ENCODE assay signal across 29 mouse cellular contexts in genomic region chr5:123296972-123297754, GRCm38 (mm10). TPM values are rescaled to one million over a fixed set of nuclear protein-coding genes. Genes with fewer than 3 reads are reported as not detected.
DNase-seq lines count a peak whose midpoint lies in the region; ATAC-seq and TF ChIP-seq lines count a peak whose summit lies in the region.
"Had no signal": no experiment of that assay in that cellular context is flagged by ENCODE, and none has a peak within 500 bp of the region (broad histone marks: within the 10 kb centered on the region; RNA-seq: fewer than 3 reads in every experiment).

No protein-coding gene starts in this region.

- TF ChIP-seq CTCF in E14TG2a.4 (conservative IDR thresholded peaks at IDR 0.05; ENCODE audit: low read length), result no peak

- peak; percentile 12; the same call in 1 of the 2 replicates for ATAC-seq in embryonic facial prominence, embryonic 15.5 days (ENCODE audit: insufficient number of reproducible peaks, low FRiP score, low TSS enrichment, low read depth)
- peak; percentile 47; the same call in 1 of the 2 replicates for ATAC-seq in kidney, embryonic 16.5 days (ENCODE audit: low FRiP score, low TSS enrichment)
- no peak for ATAC-seq in erythroblast, adult 5-6 weeks (replicated peaks; ENCODE audit: low FRiP score, poor library complexity, severe bottlenecking)
- ATAC-seq: CD4-positive, CD25-positive, alpha-beta regulatory T cell, adult 4 months; hindbrain, postnatal 0 days; intestine, postnatal 0 days; liver, postnatal 0 days; lung, postnatal 0 days; midbrain, embryonic 15.5 days had no signal

- H3K9ac ChIP-seq in embryonic facial prominence, embryonic 15.5 days, result no peak overlapping the region
- H3K9ac ChIP-seq in kidney, embryonic 16.5 days (replicated peaks; ENCODE audit: low read length), result no peak overlapping the region
- H3K9ac ChIP-seq: forebrain, embryonic 12.5 days; heart, embryonic 15.5 days; limb, embryonic 12.5 days; liver, postnatal 0 days; midbrain, embryonic 15.5 days; neural tube, embryonic 13.5 days had no signal

- H3K36me3 ChIP-seq in heart, embryonic 10.5 days, result no peaks in the 10 kb centered on the region
- H3K36me3 ChIP-seq in E14TG2a.4 (ENCODE audit: insufficient read depth, low read length), result no peaks in the 10 kb centered on the region
- H3K36me3 ChIP-seq in embryonic facial prominence, embryonic 15.5 days, result no peaks in the 10 kb centered on the region
- H3K36me3 ChIP-seq in kidney, embryonic 16.5 days (ENCODE audit: insufficient read depth, low read length), result no peaks in the 10 kb centered on the region
- H3K36me3 ChIP-seq: forebrain, embryonic 12.5 days; heart, embryonic 15.5 days; hindbrain, embryonic 10.5 days; limb, embryonic 12.5 days; midbrain, embryonic 15.5 days; neural tube, embryonic 13.5 days had no signal

- WGBS in heart, embryonic 10.5 days, result 54% methylated on average over 22 of the region's 23 CpGs
- WGBS in embryonic facial prominence, embryonic 15.5 days, result 56% methylated on average over 23 of the region's 23 CpGs
- WGBS in kidney, embryonic 16.5 days, result 54% methylated on average over 23 of the region's 23 CpGs

- no peak overlapping the region for H3K4me2 ChIP-seq in embryonic facial prominence, embryonic 15.5 days (replicated peaks)
- no peak overlapping the region for H3K4me2 ChIP-seq in kidney, embryonic 16.5 days (replicated peaks; ENCODE audit: low read depth, low read length)
- H3K4me2 ChIP-seq: forebrain, embryonic 12.5 days; heart, embryonic 15.5 days; limb, embryonic 12.5 days; liver, embryonic 11.5 days; midbrain, embryonic 15.5 days; neural tube, embryonic 13.5 days had no signal

- no peak for DNase-seq in heart, embryonic 10.5 days (ENCODE audit: low spot score)
- DNase-seq in heart, postnatal 25 days (ENCODE audit: low spot score), result no peak
- DNase-seq in cerebellum, adult 8-10 months, result no peak
- no peak for DNase-seq in right cerebral cortex, postnatal 4 days
- DNase-seq: adrenal gland, adult 2 months; cerebellum, adult 9-10 months; gastrocnemius, postnatal 10 days; layer of hippocampus, postnatal 36 days; right cerebral cortex, adult 18-20 months had no signal

- H3K27ac ChIP-seq in heart, embryonic 10.5 days, result no peak overlapping the region
- H3K27ac ChIP-seq in embryonic facial prominence, embryonic 15.5 days (replicated peaks), result no peak overlapping the region
- no peak overlapping the region for H3K27ac ChIP-seq in kidney, embryonic 16.5 days (ENCODE audit: low read length)
- H3K27ac ChIP-seq: forebrain, embryonic 12.5 days; heart, embryonic 15.5 days; hindbrain, embryonic 10.5 days; hindbrain, postnatal 0 days; limb, embryonic 12.5 days; macrophage; midbrain, embryonic 15.5 days; neural tube, embryonic 13.5 days had no signal

- no peaks in the 10 kb centered on the region for H3K9me3 ChIP-seq in heart, embryonic 10.5 days
- H3K9me3 ChIP-seq in E14TG2a.4 (ENCODE audit: low read length), result no peaks in the 10 kb centered on the region
- no peaks in the 10 kb centered on the region for H3K9me3 ChIP-seq in embryonic facial prominence, embryonic 15.5 days (replicated peaks)
- no peaks in the 10 kb centered on the region for H3K9me3 ChIP-seq in kidney, embryonic 16.5 days (ENCODE audit: low read length)
- H3K9me3 ChIP-seq: forebrain, embryonic 12.5 days; heart, embryonic 15.5 days; hindbrain, embryonic 10.5 days; midbrain, embryonic 15.5 days; neural tube, embryonic 13.5 days had no signal

- H3K4me3 ChIP-seq in heart, embryonic 10.5 days, result peak overlapping the region; percentile 12; the same call in 1 of the 2 replicates
- H3K4me3 ChIP-seq in E14TG2a.4 (replicated peaks; ENCODE audit: low read length), result peak overlapping the region; percentile 37; the same call in 1 of the 2 replicates
- H3K4me3 ChIP-seq in embryonic facial prominence, embryonic 15.5 days (replicated peaks), result no peak overlapping the region
- no peak overlapping the region for H3K4me3 ChIP-seq in kidney, embryonic 16.5 days (ENCODE audit: low read length)
- H3K4me3 ChIP-seq: erythroblast, embryonic 14.5 days; forebrain, embryonic 12.5 days; heart, embryonic 15.5 days; hindbrain, embryonic 10.5 days; limb, embryonic 12.5 days; midbrain, embryonic 15.5 days; myocyte; neural tube, embryonic 13.5 days had no signal

- intact Hi-C loops in heart, postnatal 25 days (cut with DNase I), result loop anchor here (5.0 kb wide), 2 partner anchors 50 to 70 kb away; no protein-coding TSS in a partner anchor

- peaks cover 12% of the 10 kb centered on the region for H3K27me3 ChIP-seq in heart, embryonic 10.5 days (ENCODE audit: insufficient read depth, poor library complexity, severe bottlenecking)
- H3K27me3 ChIP-seq in E14TG2a.4 (ENCODE audit: insufficient read depth, low read length), result peaks cover 40% of the 10 kb centered on the region
- no peaks in the 10 kb centered on the region for H3K27me3 ChIP-seq in embryonic facial prominence, embryonic 15.5 days
- H3K27me3 ChIP-seq in kidney, embryonic 16.5 days (ENCODE audit: insufficient read depth, low read length), result no peaks in the 10 kb centered on the region
- H3K27me3 ChIP-seq: limb, embryonic 12.5 days; midbrain, embryonic 15.5 days; neural tube, embryonic 13.5 days had no signal

- H3K4me1 ChIP-seq in heart, embryonic 10.5 days, result peaks cover 40% of the 10 kb centered on the region
- H3K4me1 ChIP-seq in E14TG2a.4 (replicated peaks; ENCODE audit: low read depth, low read length), result peaks cover 34% of the 10 kb centered on the region
- peaks cover 26% of the 10 kb centered on the region for H3K4me1 ChIP-seq in embryonic facial prominence, embryonic 15.5 days
- peaks cover 22% of the 10 kb centered on the region for H3K4me1 ChIP-seq in kidney, embryonic 16.5 days (ENCODE audit: insufficient read depth, low read length)

RNA-seq across cellular contexts. Expression of gene Wdr66, which starts 45.3 kb away (rescaled TPM):
- polyA plus RNA-seq in heart, embryonic 10.5 days (2016; fragmentation: Nextera tagmentation; extraction: Ambion mirVana), result 0.53 and 0.79 TPM in 2 replicates
- under 1 TPM; 0.81 to 0.98 TPM for total RNA-seq in heart, postnatal 25 days (2021)
- polyA plus RNA-seq in embryonic facial prominence, embryonic 15.5 days (2015; fragmentation: Nextera tagmentation; extraction: Ambion mirVana), result 3.4 and 4.7 TPM in 2 replicates
- 1.5 and 1.7 TPM in 2 replicates for polyA plus RNA-seq in kidney, embryonic 16.5 days (2015; fragmentation: Nextera tagmentation; extraction: Ambion mirVana)
- 0.84 and 11.9 TPM in 2 replicates for total RNA-seq in erythroblast, adult 5-6 weeks (2015; ENCODE audit: low replicate concordance)
- 0.42 and 2.4 TPM in 2 replicates for total RNA-seq in erythroblast, adult 5-6 weeks (2017; ENCODE audit: low replicate concordance)
- total RNA-seq: common myeloid progenitor, adult 5-6 weeks had no signal

RNA-seq across cellular contexts. Expression of gene Bcl7a, which starts 46.5 kb away (rescaled TPM):
- polyA plus RNA-seq in heart, embryonic 10.5 days (2016; fragmentation: Nextera tagmentation; extraction: Ambion mirVana), result 16.3 and 21.9 TPM in 2 replicates
- total RNA-seq in heart, postnatal 25 days (2021), result 1 to 10 TPM; 8.6 to 9.5 TPM
- polyA plus RNA-seq in embryonic facial prominence, embryonic 15.5 days (2015; fragmentation: Nextera tagmentation; extraction: Ambion mirVana), result 28.9 and 31.0 TPM in 2 replicates
- polyA plus RNA-seq in kidney, embryonic 16.5 days (2015; fragmentation: Nextera tagmentation; extraction: Ambion mirVana), result 40.0 and 47.9 TPM in 2 replicates
- 3.8 and 8.3 TPM in 2 replicates for total RNA-seq in erythroblast, adult 5-6 weeks (2015; ENCODE audit: low replicate concordance)
- total RNA-seq in erythroblast, adult 5-6 weeks (2017; ENCODE audit: low replicate concordance), result 3.1 and 3.3 TPM in 2 replicates

Comparison
In these comparisons a context has a peak if more than half of its experiments do, and no peak if none do; other contexts are left out.
1. H3K4me3 ChIP-seq: peak in heart, embryonic 10.5 days (single experiment) and E14TG2a.4 (single experiment); none in embryonic facial prominence, embryonic 15.5 days (single experiment) and kidney, embryonic 16.5 days (single experiment).